Mouse (Mus musculus) G1E-ER4 (cell line): ENCODE data around the gene Prune1. TPM values are rescaled to one million over a fixed set of nuclear protein-coding genes. Genes with fewer than 3 reads are reported as not detected.

Source experiments
- GATA1 ChIP-seq: IDR thresholded peaks from one replicate; pipeline ENCODE4 v1.8.0; 2012; ENCODE audit warnings: low read length, inconsistent platforms
- polyA plus RNA-seq: library from polyadenylated mRNA; stranded (reverse); fragments of >175 nt; gene quantifications from 2 replicates; pipeline ENCODE4 v1.2.3, GENCODE M21; 2012

Gene Prune1
- polyA plus RNA-seq, 1 experiment: 2.4 TPM

DNA sequence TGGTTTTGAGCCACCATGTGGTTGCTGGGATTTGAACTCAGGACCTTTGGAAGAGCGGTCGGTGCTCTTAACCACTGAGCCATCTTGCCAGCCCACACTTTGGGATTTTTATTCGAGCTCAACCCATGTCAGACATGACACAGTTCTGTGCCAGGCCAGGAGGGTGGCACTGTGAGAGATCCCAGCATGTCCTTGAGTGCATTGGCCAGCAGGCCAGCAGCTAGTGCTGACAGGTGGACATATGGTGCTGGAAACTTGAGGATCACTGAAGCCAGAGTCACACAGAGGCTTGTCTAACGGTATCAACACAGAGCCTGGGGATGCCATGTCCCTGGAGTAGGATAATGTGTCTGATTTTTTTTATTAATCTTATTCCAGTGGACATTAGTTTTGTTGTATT, 7.5 kb upstream of the Prune1 start:
- TF ChIP-seq GATA1: no peak

DNA sequence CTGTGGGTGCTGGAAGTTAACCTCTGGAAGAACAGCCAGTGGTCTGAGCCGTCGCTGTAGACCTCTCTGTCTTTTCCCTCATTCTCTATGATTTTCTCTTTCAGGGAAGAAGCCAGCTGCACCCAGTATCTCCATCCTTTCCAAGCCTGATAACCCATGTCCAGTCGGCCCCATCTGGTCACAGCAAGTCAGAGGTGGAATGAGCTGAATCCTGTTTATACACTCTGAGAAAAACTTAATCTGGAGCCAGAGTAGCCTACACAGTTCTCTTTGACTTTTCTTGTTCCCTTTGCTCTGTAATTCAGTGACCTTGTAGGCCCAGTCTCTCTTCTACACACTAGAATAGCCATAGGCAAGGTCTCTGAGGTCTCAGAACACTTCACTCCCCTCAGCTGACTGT, 5.7 kb upstream of the Prune1 start:
- no peak for TF ChIP-seq GATA1

DNA sequence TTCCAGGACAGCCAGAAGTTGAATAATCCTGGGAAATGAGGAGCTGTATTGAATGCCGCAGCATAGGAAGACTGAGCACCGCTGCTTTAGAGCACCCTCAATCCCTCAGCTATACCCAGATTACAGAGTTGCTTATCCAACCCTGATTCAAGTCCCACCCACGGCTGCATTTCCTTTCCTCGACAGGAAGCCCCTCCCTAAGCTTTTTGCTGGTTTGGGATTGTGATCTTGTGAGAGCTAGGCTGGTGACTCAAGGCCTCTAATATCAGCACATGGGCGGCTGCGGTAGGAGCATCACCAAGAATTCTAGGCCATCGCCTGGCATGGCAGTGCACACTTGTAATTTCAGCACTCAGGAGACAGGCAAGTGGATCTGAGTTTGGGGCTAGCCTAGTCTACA, 4.6 kb upstream of the Prune1 start:
- no peak for TF ChIP-seq GATA1

DNA sequence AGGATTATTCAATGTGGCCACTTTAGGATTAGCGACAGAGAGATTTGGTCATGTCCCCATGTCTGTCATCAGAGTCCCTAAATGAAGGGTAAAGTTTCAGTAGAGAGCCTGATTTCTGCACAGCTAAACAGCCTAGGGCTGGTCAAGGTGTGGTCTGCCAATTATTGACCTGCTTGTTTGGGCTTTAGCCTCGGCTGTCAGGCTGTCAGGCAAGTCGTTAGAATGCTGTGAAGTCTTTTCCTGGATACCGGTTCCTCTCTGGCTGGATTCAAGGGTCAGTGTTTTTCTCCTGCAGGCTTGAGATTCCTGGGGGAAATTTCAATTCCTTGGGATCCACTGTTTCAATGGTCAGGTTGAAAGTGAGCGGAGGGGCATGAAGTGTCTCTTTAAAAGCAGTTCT, 4.1 kb upstream of the Prune1 start:
- no peak for TF ChIP-seq GATA1

DNA sequence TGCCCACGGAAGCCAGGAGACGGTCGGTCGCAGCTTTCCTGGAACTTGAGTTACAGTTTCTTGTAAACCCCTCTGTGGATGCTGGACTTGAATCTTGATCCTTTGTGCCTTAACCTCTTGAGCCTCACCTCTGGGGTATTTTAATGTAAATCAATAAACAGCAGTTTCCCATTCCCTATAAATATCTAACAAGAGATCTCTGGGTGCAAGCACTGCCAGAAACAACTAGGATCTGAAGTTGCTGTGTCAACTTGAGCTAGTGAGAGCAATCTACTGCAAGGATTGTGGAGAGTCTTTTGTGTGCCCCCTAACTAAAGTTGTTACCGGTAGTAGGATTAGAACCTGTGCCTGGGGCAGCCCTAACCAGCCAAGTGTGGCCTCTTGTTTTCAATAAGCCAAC, 3.5 kb upstream of the Prune1 start:
- no peak for TF ChIP-seq GATA1

DNA sequence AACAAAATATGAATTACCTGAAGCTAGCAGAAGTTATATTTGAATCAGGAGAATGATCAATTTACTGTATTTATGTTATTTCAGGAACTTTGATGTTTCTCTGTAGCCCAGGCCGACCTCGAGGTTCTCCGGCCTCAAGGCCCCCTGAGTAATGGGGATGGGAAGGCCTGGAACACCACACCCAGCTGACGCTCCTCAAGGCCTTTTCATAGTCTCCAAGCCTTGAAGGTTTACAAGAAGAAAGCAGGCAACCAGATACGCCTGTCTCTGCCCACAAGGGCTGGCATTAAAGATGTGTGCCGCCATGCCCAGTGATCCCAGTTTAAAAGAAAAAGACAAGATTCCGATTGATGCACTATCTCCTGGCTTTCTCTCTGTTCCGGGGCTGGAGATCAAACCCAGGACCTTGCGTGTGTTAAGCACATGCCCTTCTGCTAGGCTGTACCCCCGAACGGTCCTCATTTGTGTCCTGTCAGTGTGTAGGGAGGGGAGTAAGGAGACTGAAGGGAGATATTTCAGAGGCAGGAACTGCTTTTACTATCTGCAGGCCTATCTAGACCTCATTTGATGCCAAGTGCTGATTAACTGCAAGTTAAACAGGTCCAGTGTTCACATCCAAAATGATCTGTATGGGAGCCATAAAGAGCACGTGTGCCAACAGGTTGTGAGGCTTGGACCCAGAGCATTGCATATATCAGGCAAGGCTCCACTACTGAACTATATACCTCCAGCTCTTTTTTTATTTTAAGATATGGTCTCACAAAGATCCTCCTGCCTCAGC, 2.8 kb upstream of the Prune1 start:
- peak; percentile 22 for TF ChIP-seq GATA1

DNA sequence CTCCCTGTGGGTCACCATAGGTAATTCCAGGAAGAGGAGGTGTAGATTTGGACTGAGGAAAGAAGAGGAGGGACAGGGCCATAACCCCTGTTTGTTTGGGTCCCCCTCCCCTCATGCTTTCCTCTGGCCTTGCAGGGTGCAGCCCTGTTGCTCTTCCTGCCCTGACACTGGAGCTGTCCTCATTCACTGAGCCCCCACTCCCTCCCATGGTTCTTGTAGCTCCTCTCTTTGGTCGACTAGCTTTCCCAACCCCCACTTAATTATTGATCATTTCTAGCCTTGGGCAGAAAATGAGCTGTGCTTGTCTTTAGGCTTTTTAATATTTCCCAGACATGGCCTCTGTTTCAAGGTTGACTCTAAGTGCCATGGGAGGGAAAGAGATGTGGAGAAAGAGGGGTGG, 2.2 kb upstream of the Prune1 start:
- TF ChIP-seq GATA1: no peak

DNA sequence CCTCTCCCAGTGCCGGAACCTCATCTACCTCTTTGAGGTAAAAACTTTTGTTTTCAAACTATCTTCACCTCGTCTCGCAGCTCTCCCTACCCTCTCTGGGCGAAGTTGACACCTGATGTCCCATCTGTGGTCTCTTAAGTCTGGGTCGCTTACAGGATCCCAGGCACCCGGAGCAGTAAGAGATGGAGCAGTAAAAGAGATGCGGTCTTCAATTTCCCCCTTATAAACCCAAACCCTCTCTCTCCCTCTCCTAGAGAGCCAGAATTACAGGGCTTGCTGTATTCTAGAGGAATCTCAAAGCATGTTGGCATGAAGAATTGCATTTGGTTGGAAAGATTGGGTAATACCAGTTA, 1.7 kb upstream of the Prune1 start:
- TF ChIP-seq GATA1: no peak

DNA sequence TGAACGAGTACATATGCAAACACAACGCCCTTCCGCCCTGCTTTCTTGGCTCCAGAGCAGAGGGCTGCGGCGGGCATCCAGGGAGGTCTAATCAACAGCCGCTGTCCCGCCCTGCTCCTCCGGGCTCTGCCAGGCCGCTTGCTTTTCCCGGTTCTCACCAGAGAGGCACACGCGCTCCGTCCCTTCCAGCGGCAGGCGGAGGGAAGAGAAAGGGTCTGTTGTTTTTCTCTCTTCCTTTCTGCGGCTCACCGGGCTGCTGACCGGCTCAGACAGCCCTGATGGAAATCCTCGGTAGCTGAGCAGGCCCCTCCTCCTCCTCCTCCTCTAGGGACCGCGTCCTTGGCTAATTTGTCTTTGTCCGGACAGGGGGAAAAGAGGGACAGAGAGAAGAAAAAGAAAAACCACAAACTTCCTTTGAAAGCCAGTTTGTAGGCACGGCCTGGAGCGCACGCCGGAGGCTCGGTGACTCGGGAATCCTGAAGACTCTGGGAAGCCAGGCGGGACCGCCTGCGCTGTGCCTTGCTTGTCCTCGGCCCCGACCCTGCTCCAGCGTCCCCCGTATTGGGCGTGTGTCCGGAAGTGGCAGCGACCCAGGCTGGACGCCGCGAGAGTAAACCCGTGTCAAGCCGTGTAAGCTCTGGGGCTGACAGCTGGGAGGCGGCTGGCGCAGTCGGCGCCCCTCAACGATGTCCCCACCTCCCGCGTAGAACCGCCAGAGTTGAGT, 1.2 kb upstream of the Prune1 start:
- TF ChIP-seq GATA1: no peak

DNA sequence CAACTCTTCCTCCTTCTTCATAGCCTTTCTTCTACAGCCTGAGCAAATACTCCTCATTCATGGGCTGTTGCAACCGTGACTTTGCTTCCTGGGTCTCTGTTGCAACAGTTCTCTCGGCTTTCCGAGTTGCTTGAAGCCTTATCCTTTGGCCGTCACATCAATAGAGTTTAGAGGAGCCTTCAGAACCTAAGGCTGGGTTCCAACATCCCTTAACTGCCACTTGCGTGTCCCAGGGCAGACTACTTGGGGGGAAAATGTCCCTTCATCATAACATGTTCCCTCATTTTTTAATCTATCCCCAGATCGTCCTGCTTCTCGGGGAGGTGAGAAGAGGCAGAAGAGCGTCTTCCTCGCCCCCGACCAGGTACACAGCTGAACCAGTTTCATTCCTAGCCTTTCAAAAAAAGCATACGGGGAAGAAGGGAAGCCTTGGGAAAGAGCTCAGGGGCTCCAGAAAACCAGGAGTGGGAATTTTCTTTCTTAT, 547 bp upstream of the Prune1 start:
- TF ChIP-seq GATA1: no peak

DNA sequence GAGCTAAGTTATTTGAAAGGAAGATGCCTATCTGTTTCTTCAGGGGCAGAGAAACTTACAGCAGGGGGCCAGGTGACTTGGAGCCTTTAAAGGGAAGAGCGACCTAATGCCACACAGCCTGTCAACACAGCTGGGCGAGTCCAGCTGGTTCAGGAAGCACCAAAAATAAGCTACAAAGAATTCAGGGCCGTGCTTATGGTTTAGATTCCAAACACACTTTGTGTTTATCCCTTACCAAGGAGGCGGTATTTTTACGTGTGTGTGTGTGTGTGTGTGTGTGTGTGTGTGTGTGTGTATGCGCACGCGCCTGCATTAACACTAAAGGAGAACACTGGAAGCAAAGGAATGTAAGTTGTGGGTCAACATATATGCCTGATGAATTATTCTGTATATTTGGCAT, 1.1 kb downstream of the Prune1 start:
- no peak for TF ChIP-seq GATA1

DNA sequence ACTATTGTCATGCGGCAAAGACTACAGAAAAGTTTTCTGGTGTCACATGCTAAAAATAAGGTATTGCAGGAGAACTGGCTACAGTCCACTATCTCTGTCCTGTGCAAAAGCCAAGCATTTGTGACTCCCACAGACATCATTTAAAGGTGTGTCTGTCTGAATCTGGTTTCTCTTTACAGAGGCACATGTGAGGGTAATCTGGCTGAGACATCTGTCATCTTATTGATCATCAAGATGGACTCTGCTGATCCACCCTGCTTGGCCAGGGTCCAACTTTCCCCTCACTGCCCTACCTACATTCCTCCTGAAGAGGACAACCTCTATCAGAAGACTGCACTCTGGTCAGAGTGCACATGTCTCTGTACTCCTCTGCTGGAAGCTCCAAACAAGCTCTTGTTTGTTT, 4.7 kb downstream of the Prune1 start:
- no peak for TF ChIP-seq GATA1

DNA sequence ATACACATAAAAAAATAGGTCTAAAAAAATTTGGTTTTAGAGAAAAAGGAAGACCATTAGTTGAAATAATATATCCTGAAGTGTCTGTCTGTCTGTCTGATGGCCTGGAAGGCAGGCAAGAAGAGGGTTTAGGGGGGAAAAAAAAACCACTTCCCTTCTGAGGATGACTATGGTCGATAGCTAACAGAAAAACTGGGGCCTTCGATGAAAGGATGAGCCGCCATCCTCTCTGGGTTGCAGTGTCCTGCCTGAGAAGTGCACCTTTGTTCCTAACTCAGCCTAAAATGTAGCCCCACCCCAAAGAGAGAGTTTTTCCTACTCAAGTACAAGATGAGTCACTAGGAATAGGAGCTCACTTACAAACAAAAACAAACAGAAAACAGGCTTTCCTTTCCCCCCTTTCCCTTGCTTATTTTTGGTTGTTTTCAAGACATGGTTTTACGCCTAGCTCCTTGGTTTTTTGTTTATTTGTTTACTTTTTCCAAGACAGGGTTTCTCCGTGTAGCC, 5.4 kb downstream of the Prune1 start:
- no peak for TF ChIP-seq GATA1

DNA sequence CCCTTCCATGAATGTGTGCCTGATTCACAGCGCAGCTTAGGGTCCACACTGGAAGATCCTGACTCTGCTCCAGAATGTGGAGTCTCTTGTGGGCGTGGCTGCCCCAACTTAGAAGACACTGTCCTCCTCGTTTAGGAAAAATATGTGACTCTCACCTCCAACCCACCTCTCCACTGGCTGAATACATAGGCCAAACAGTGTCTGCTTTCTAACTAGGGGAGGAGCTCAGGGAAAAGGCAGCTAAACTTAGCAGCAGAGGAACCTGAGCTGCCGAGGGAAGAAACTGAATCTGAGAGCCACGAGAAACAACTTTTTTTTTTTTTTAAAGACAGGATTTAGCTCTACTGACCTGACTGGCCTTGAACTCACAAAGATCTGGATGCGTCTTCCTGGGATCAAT, 6.7 kb downstream of the Prune1 start:
- no peak for TF ChIP-seq GATA1

DNA sequence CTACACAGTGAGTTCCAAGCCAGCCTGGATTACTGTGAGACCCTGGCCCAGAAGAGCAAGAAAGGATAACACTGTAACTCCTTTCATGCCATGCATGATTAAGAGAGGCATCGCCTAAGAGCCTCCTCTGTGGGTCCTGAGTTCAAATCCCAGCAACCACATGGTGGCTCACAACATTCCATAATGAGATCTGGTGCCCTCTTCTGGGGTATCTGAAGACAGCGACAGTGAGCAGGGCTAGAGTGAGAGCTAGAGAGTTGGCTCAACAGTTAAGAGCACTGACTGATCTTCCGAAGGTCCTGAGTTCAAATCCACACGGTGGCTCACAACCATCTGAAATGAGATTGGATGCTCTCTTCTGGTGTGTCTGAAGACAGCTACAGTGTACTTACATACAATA, 7.4 kb downstream of the Prune1 start:
- TF ChIP-seq GATA1: no peak

DNA sequence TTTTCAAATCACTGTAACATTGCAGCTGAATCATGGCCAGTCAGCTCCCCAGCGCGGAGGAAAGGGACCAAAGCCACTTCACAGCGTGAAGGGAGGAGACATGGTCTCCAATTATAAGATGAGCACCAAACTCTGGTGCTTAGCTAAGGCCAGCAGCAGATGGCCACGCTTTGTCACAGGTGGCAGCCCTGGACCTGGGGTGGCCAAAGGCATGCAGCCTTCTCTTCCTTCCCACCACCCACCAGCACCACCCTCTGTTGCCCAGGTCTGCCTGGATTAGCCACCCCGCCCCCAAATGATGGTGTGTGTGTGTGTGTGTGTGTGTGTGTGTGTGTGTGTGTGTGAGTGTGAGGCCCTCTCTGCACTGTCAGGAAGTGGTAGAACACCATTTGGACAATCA, 8.4 kb downstream of the Prune1 start:
- no peak for TF ChIP-seq GATA1
